ENCODE assay signal across 27 mouse cellular contexts in genomic region chr11:111273651-111274050, GRCm38 (mm10).
DNase-seq lines count a peak whose midpoint lies in the region; ATAC-seq lines count a peak whose summit lies in the region.
"Had no signal": no experiment of that assay in that cellular context is flagged by ENCODE, and none has a peak within 500 bp of the region (broad histone marks: within the 10 kb centered on the region; RNA-seq: fewer than 3 reads in every experiment).

No protein-coding gene starts in this region.

- H3K36me3 ChIP-seq in neural tube, embryonic 13.5 days: no peaks in the 10 kb centered on the region
- no peaks in the 10 kb centered on the region for H3K36me3 ChIP-seq in forebrain, embryonic 15.5 days
- H3K36me3 ChIP-seq: embryonic facial prominence, embryonic 15.5 days; heart, embryonic 12.5 days; liver, embryonic 13.5 days; midbrain, embryonic 12.5 days; stomach, embryonic 15.5 days had no signal

- H3K4me3 ChIP-seq in neural tube, embryonic 13.5 days: no peak overlapping the region
- no peak overlapping the region for H3K4me3 ChIP-seq in forebrain, embryonic 15.5 days
- H3K4me3 ChIP-seq: embryonic facial prominence, embryonic 15.5 days; heart, embryonic 12.5 days; liver, embryonic 13.5 days; midbrain, embryonic 12.5 days; myocyte; stomach, embryonic 15.5 days had no signal

- no peak for DNase-seq in frontal cortex, postnatal 36 days (ENCODE audit: low spot score in 2 of 2)
- DNase-seq in neural tube, embryonic 10.5 days (ENCODE audit: extremely low spot score, low spot score): no peak
- DNase-seq in retina, postnatal 1 day: peak; percentile 40
- DNase-seq in left cerebral cortex, postnatal 36 days (ENCODE audit: low spot score in 2 of 2): no peak
- DNase-seq: cerebellum, adult 18-20 months; cerebellum, postnatal 25 days; gastrocnemius, postnatal 25 days; heart, adult 18-20 months; heart, postnatal 10 days; kidney, postnatal 25 days; liver, embryonic 13.5 days; lung, adult 2 months; lung, postnatal 14 days; right cerebral cortex, postnatal 4 days; thymus, adult 2 months; thymus, postnatal 4 days had no signal

- intact Hi-C loops in left cerebral cortex, postnatal 36 days (cut with DNase I): no loop called here

- 0 out of 2 replicates have a peak overlapping the region, but pooled peaks have one; percentile 23 for H3K27ac ChIP-seq in neural tube, embryonic 13.5 days (replicated peaks)
- H3K27ac ChIP-seq in forebrain, embryonic 15.5 days (replicated peaks): no peak overlapping the region
- H3K27ac ChIP-seq: embryonic facial prominence, embryonic 15.5 days; liver, embryonic 13.5 days; midbrain, embryonic 12.5 days; stomach, embryonic 15.5 days had no signal

- peak; percentile 27; the same call in 1 of the 2 replicates for ATAC-seq in frontal cortex, adult (ENCODE audit: low TSS enrichment)
- ATAC-seq in neural tube, embryonic 13.5 days (ENCODE audit: low read depth): no peak
- 0 out of 2 replicates have a peak, but pooled peaks have one; percentile 57 for ATAC-seq in forebrain, embryonic 15.5 days (replicated peaks)
- no peak for ATAC-seq in monocyte, adult 5-6 weeks (replicated peaks; ENCODE audit: insufficient number of reproducible peaks, low FRiP score, low TSS enrichment, poor library complexity, severe bottlenecking)
- ATAC-seq: intestine, postnatal 0 days; Patski had no signal

- no peak overlapping the region for H3K4me2 ChIP-seq in neural tube, embryonic 13.5 days
- no peak overlapping the region for H3K4me2 ChIP-seq in forebrain, embryonic 15.5 days (replicated peaks)
- H3K4me2 ChIP-seq: embryonic facial prominence, embryonic 15.5 days; heart, embryonic 12.5 days; liver, embryonic 13.5 days; midbrain, embryonic 12.5 days; stomach, embryonic 15.5 days had no signal

- no peaks in the 10 kb centered on the region for H3K9me3 ChIP-seq in neural tube, embryonic 13.5 days
- H3K9me3 ChIP-seq in forebrain, embryonic 15.5 days: no peaks in the 10 kb centered on the region
- H3K9me3 ChIP-seq: embryonic facial prominence, embryonic 15.5 days; heart, embryonic 12.5 days; liver, embryonic 13.5 days; midbrain, embryonic 12.5 days; stomach, embryonic 15.5 days had no signal

- H3K4me1 ChIP-seq in neural tube, embryonic 13.5 days (replicated peaks): peaks cover 6% of the 10 kb centered on the region; the same call in 1 of the 2 replicates
- peaks cover 6% of the 10 kb centered on the region; the same call in 1 of the 2 replicates for H3K4me1 ChIP-seq in forebrain, embryonic 15.5 days
- H3K4me1 ChIP-seq: embryonic facial prominence, embryonic 15.5 days; heart, embryonic 12.5 days; liver, embryonic 13.5 days; midbrain, embryonic 12.5 days; stomach, embryonic 15.5 days had no signal

- H3K27me3 ChIP-seq in neural tube, embryonic 13.5 days: no peaks in the 10 kb centered on the region
- 0 out of 2 replicates have a peak, but pooled peaks cover 9% of the 10 kb centered on the region for H3K27me3 ChIP-seq in forebrain, embryonic 15.5 days
- H3K27me3 ChIP-seq: embryonic facial prominence, embryonic 15.5 days; heart, embryonic 12.5 days; liver, embryonic 13.5 days; midbrain, embryonic 12.5 days; stomach, embryonic 15.5 days had no signal

- no peak overlapping the region for H3K9ac ChIP-seq in neural tube, embryonic 13.5 days
- H3K9ac ChIP-seq in forebrain, embryonic 15.5 days (replicated peaks): no peak overlapping the region
- H3K9ac ChIP-seq: embryonic facial prominence, embryonic 15.5 days; heart, embryonic 12.5 days; liver, embryonic 13.5 days; midbrain, embryonic 12.5 days; stomach, embryonic 15.5 days had no signal

Comparison
In these comparisons a context has a peak if more than half of its experiments do, and no peak if none do; other contexts are left out.
1. ATAC-seq: peak in frontal cortex, adult (single experiment) and forebrain, embryonic 15.5 days (single experiment); none in neural tube, embryonic 13.5 days (single experiment) and monocyte, adult 5-6 weeks (single experiment).